Mouse (Mus musculus): ENCODE measurements around the gene Ryr3. TPM values are rescaled to one million over a fixed set of nuclear protein-coding genes. Genes with fewer than 3 reads are reported as not detected.
"Not testable (repeated sequence)": the region's sequence is repeated elsewhere in the genome, so short reads cannot be mapped to it uniquely, and the experiment has no call there.

Gene Ryr3
- polyA plus RNA-seq, 1 experiment, result not detected

DNA sequence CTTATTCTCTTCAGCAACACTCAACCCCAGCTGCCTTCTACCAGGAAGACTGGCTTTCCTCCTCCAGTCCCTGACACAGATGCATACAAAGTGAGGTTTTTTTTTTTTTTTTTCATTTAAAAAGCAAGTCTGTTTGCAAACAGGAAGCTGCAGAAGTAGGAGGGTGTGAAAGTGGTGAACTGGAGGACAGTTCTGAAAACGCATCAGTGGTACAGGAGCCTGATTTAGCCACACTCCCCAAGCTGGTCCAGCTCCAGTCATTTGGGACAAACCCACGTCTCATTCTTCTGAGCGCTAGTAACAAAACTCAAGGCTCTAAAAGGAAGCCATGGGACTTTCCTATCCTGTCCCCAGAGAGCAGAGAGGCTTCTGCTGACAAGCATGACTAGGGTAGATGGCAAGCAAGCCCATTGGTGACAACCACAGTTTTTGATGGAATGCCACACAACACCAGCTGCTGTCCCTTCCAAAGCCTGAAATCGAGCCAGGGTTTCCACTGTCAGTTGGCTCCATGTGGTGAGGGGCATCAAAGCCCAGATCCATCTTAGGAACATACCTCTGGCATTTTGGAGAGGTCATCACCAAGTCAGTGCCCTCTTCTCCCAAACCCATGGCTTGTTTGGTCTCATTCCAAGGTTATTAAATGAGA lies 101.5 kb downstream of the Ryr3 start:
- Histone ChIP-seq H3K36me3 (replicated peaks; ENCODE audit: low read length) (no peaks in the 10 kb centered on the region), H3K4me1 (no peaks in the 10 kb centered on the region), H3K4me3 (replicated peaks) (no peak overlapping the region), H3K9me3 (peaks cover 3% of the 10 kb centered on the region; the same call in 1 of the 2 replicates), H3K27me3 (replicated peaks) (no peaks in the 10 kb centered on the region)
- TF ChIP-seq FLI1 (IDR thresholded peaks at IDR 0.05; ENCODE audit: low read length), result no peak
- no peak for TF ChIP-seq GATA1 (IDR thresholded peaks at IDR 0.05; ENCODE audit: borderline replicate concordance, low read length)

DNA sequence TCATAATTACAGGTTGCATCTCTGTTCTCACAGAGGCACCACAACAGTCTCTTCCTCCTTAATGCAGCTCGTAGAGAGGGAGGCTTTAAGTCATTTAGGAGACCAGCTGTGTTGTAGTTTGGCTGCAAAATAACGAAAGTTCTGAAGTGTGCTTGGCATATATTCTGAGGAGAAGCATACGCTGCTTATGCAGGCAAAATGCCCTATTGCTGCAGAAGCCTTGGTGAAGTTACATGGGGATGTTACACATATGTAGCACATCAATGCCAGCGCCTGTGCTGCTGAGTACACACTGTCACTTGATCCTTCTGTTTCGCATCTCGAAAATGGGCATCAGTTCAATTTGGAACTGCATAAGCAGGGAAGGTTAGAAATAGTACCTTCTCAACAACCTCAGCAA lies 112.3 kb downstream of the Ryr3 start:
- H3K4me1 ChIP-seq, result no peaks in the 10 kb centered on the region
- no peak overlapping the region for H3K4me3 ChIP-seq (replicated peaks)
- H3K27me3 ChIP-seq (replicated peaks), result no peaks in the 10 kb centered on the region
- no peaks in the 10 kb centered on the region for H3K36me3 ChIP-seq (replicated peaks; ENCODE audit: low read length)
- TF ChIP-seq FLI1 (IDR thresholded peaks at IDR 0.05; ENCODE audit: low read length) (no peak), GATA1 (IDR thresholded peaks at IDR 0.05; ENCODE audit: borderline replicate concordance, low read length) (no peak)
- H3K9me3 ChIP-seq, result peaks cover 8% of the 10 kb centered on the region; the same call in 1 of the 2 replicates

DNA sequence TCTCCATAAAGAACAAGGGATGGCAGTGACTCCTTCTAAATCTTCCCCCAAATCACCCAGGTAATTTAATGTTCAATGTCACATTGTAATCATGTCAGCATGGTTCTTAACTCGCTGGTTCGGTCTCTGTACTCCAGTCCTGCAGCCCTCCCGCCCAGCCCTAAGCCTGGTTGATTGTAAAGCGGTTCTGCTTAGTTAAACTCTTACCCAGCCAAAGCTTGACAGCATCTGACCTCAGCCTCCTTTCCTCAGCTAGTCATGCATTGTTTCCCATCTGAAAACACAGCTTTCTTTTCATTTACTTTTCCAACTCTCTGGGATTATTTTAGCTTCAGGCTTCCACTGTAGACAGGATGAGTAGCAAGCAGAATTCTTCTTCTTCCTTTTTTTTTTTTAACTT lies 121.7 kb downstream of the Ryr3 start:
- Histone ChIP-seq H3K27me3 (replicated peaks) (no peaks in the 10 kb centered on the region), H3K9me3 (peaks cover 3% of the 10 kb centered on the region; the same call in 1 of the 2 replicates), H3K4me3 (replicated peaks) (no peak overlapping the region), H3K4me1 (no peaks in the 10 kb centered on the region), H3K36me3 (replicated peaks; ENCODE audit: low read length) (no peaks in the 10 kb centered on the region)
- TF ChIP-seq FLI1 (IDR thresholded peaks at IDR 0.05; ENCODE audit: low read length) (no peak), GATA1 (IDR thresholded peaks at IDR 0.05; ENCODE audit: borderline replicate concordance, low read length) (no peak)

DNA sequence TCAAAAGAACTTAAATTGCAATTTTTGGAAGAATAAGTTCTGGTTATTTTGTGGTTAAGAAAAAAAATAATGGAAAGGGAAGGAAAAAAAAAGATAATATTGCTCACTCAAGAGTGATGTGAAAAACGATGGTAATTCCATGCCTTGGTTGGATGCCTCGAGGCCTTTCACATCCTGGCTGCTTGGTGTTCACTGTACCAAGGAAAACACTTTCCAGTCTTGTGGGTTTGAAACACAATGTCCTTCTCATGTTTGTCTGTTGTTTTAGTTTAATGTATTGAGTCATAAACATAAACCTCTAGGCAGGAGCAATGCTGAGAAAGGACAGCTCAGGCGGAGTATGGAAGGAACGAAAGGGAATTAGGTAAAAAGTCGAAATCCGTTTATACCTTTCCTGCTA lies 122.8 kb downstream of the Ryr3 start:
- Histone ChIP-seq H3K36me3 (replicated peaks; ENCODE audit: low read length) (no peaks in the 10 kb centered on the region), H3K27me3 (replicated peaks) (no peaks in the 10 kb centered on the region), H3K9me3 (peaks cover 3% of the 10 kb centered on the region; the same call in 1 of the 2 replicates), H3K4me1 (no peaks in the 10 kb centered on the region), H3K4me3 (replicated peaks) (no peak overlapping the region)
- TF ChIP-seq GATA1 (IDR thresholded peaks at IDR 0.05; ENCODE audit: borderline replicate concordance, low read length) (no peak), FLI1 (IDR thresholded peaks at IDR 0.05; ENCODE audit: low read length) (no peak)

DNA sequence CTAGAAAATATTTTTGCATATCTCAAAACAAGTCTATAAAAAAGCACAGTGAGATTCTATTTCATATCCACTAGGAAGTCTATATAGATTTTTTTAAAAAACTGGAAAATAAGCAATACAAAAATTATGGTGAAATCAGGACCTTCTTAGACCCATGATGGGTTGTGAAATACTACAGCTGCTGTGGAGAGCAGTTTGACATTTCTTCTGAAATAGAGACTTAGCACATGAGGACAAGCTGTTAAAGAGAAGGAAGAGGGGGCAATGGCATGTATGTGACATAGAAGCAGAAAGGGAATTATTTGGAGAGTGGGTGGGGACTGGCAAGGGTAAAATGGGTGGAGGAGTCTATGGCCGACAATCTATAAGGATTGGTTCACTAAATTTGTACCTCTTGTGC lies 124.1 kb downstream of the Ryr3 start:
- no peaks in the 10 kb centered on the region for H3K36me3 ChIP-seq (replicated peaks; ENCODE audit: low read length)
- H3K4me3 ChIP-seq (replicated peaks), result no peak overlapping the region
- H3K4me1 ChIP-seq, result no peaks in the 10 kb centered on the region
- peaks cover 3% of the 10 kb centered on the region; the same call in 1 of the 2 replicates for H3K9me3 ChIP-seq
- TF ChIP-seq GATA1 (IDR thresholded peaks at IDR 0.05; ENCODE audit: borderline replicate concordance, low read length) (no peak), FLI1 (IDR thresholded peaks at IDR 0.05; ENCODE audit: low read length) (no peak)
- no peaks in the 10 kb centered on the region for H3K27me3 ChIP-seq (replicated peaks)

DNA sequence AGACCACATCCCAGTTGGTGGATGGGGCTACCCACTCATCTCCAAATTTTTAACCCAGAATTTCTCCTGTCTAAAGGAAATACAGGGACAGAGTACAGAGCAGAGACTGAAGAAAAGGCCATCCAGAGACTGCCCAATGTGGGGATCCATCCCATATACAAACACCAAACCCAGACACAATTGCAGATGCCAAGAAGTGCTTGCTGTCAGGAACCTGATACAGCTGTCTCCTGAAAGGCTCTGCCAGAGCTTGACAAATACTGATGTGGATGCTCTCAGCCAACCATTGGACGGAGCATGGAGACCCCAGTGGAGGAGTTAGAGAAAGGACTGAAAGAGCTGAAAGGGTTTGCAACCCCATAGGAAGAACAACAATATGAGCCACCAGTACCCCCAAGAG lies 125.6 kb downstream of the Ryr3 start:
- H3K27me3 ChIP-seq (replicated peaks); H3K4me3 ChIP-seq (replicated peaks); H3K9me3 ChIP-seq; H3K36me3 ChIP-seq (replicated peaks; ENCODE audit: low read length); H3K4me1 ChIP-seq: not testable (repeated sequence)

DNA sequence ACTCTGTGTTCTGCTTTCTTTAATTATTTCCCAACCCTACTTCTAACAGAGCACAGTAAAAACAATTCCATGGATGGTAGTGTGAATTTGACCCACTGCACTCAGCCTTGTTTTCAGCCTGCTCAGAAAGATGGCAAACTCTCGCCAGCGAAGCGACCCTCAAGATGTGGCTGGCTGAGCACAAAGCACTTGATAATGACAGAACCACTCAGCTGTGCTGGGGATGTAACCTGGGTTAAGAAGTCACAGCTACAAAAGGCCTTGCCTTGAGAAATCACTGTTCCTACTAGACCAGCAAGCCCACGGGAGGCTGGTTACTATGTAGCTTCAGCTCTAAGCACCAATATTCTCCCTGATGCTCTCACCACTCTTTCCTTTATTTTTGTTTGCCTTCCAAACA lies 140.5 kb downstream of the Ryr3 start:
- no peaks in the 10 kb centered on the region for H3K36me3 ChIP-seq (replicated peaks; ENCODE audit: low read length)
- H3K27me3 ChIP-seq (replicated peaks), result no peaks in the 10 kb centered on the region
- H3K4me1 ChIP-seq, result no peaks in the 10 kb centered on the region
- no peaks in the 10 kb centered on the region for H3K9me3 ChIP-seq
- H3K4me3 ChIP-seq (replicated peaks), result no peak overlapping the region
- no peak for TF ChIP-seq FLI1 (IDR thresholded peaks at IDR 0.05; ENCODE audit: low read length)
- no peak for TF ChIP-seq GATA1 (IDR thresholded peaks at IDR 0.05; ENCODE audit: borderline replicate concordance, low read length)

DNA sequence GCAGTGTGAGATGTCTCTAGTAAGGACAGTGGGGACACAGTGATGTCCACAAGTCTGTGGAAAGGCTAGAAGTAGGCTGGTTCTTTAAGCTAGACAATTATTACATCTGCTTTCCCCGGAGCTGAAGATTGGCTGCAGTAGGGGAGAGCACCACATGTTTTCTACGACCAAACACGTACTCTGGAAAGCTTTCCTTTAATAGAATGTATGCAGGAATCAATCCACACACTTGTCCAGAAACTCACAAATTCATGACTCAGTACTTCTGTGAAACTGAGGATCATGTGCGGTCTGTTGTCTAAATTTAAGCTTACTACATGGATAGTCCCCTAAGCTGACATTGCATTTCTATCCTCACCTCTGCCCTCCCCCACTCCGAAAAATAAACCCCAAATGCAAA lies 157.5 kb downstream of the Ryr3 start:
- no peaks in the 10 kb centered on the region for H3K4me1 ChIP-seq
- no peak overlapping the region for H3K4me3 ChIP-seq (replicated peaks)
- peaks cover 14% of the 10 kb centered on the region for H3K9me3 ChIP-seq
- no peaks in the 10 kb centered on the region for H3K27me3 ChIP-seq (replicated peaks)
- TF ChIP-seq GATA1 (IDR thresholded peaks at IDR 0.05; ENCODE audit: borderline replicate concordance, low read length), result no peak
- no peak for TF ChIP-seq FLI1 (IDR thresholded peaks at IDR 0.05; ENCODE audit: low read length)
- no peaks in the 10 kb centered on the region for H3K36me3 ChIP-seq (replicated peaks; ENCODE audit: low read length)

DNA sequence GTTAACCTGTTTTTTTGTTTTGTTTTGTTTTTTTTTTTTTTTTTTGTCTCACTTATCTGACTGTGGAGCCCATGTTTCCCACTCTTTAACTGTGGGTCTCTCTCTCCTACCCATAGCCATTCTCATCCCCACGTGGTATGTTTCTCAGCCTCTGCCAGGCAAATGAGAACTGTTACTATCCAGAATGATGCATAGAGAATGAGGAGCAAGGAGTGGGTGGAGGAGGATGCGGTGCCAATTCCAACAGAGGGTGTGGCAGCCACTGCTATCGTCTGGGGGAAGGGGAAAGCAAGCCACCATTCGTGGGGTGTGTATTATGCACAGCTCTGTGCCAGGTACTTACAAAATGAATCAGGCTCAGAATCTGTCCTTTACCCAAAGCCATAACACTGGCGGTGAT lies 158.0 kb downstream of the Ryr3 start:
- no peak for TF ChIP-seq GATA1 (IDR thresholded peaks at IDR 0.05; ENCODE audit: borderline replicate concordance, low read length)
- TF ChIP-seq FLI1 (IDR thresholded peaks at IDR 0.05; ENCODE audit: low read length), result no peak
- Histone ChIP-seq H3K9me3 (peaks cover 14% of the 10 kb centered on the region), H3K4me1 (no peaks in the 10 kb centered on the region), H3K36me3 (replicated peaks; ENCODE audit: low read length) (no peaks in the 10 kb centered on the region), H3K4me3 (replicated peaks) (no peak overlapping the region), H3K27me3 (replicated peaks) (no peaks in the 10 kb centered on the region)

DNA sequence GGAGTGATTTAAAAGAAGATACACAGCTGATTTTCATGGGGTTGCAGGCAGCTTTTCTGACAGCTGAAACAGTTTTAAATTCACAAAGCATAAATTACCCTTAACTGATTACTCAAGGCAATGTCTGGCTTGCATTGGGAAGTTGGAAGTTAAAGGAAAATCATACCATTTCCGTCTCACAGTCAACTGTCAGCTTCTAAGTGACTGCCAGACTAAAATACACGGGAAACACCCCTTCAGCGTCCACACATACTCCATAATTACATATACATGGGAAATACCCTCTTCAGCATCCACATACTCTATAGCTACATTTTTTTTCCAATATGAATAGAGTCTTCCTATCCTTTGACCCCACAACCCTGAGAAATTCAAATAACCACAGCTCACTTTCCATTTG lies 158.8 kb downstream of the Ryr3 start:
- H3K36me3 ChIP-seq (replicated peaks; ENCODE audit: low read length), result no peaks in the 10 kb centered on the region
- TF ChIP-seq GATA1 (IDR thresholded peaks at IDR 0.05; ENCODE audit: borderline replicate concordance, low read length) (no peak), FLI1 (IDR thresholded peaks at IDR 0.05; ENCODE audit: low read length) (no peak)
- H3K4me1 ChIP-seq, result no peaks in the 10 kb centered on the region
- no peaks in the 10 kb centered on the region for H3K27me3 ChIP-seq (replicated peaks)
- H3K9me3 ChIP-seq, result peaks cover 14% of the 10 kb centered on the region
- H3K4me3 ChIP-seq (replicated peaks), result no peak overlapping the region

DNA sequence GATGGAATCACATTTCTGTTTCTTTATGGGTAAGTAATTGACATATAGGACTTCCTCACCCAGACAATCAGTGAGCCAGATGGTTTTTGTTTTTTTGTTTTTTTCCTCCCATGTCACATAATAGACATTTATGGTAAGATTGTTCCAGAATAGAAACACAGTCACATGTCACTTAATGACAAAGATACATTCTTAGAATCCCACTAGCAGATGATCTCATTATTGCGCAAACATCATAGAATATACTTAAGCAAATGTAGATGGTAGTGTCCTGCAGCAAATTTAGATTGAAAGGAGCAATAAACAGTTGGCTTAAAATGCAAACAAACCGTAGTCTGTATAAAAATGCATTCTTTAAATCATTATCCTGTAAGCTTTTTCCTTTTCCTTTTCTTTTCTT lies 161.3 kb downstream of the Ryr3 start:
- no peaks in the 10 kb centered on the region for H3K4me1 ChIP-seq

More for the DNA sequence above, 161.3 kb downstream of the Ryr3 start:
- H3K9me3 ChIP-seq, result peaks cover 11% of the 10 kb centered on the region; the same call in 1 of the 2 replicates
- H3K27me3 ChIP-seq (replicated peaks), result no peaks in the 10 kb centered on the region
- TF ChIP-seq FLI1 (IDR thresholded peaks at IDR 0.05; ENCODE audit: low read length) (no peak), GATA1 (IDR thresholded peaks at IDR 0.05; ENCODE audit: borderline replicate concordance, low read length) (no peak)
- H3K4me3 ChIP-seq (replicated peaks), result no peak overlapping the region
- H3K36me3 ChIP-seq (replicated peaks; ENCODE audit: low read length), result no peaks in the 10 kb centered on the region

Measured in megakaryocyte, embryonic 14.5 days (primary cell).